Mouse (Mus musculus) liver, postnatal 0 days (tissue): ENCODE results near the gene Rnf128. TPM values are rescaled to one million over a fixed set of nuclear protein-coding genes. Genes with fewer than 3 reads are reported as not detected.

Experiments
- ATAC-seq: fragments of 200-750 bp; cut with Nextera tagmentation; 2 replicates; pipeline ENCODE4 v1.8.0; 2017; ENCODE audit warnings: mild to moderate bottlenecking, moderate library complexity
- DNase-seq: peaks from one replicate; pipeline ENCODE4 v3.0.0-alpha.2; 2016
- H3K27ac ChIP-seq: fragments of 300-500 bp; sonication (generic); 2 replicates; pipeline ENCODE4 v1.5.1; 2014; ENCODE audit warnings: antibody characterized with exemption, moderate library complexity, mild to moderate bottlenecking, low read depth
- H3K27me3 ChIP-seq: fragments of 300-500 bp; sonication (generic); 2 replicates; pipeline ENCODE4 v1.6.1; 2014; ENCODE audit warnings: low read length, control low read depth, mixed read lengths; ENCODE audit not compliant: insufficient read depth
- H3K36me3 ChIP-seq: fragments of 300-500 bp; sonication (generic); replicated peaks from 2 replicates; pipeline ENCODE4 v1.6.1; 2014; ENCODE audit warnings: mild to moderate bottlenecking, control low read depth, low read length, moderate library complexity, mixed read lengths; ENCODE audit not compliant: insufficient read depth
- H3K4me1 ChIP-seq: fragments of 300-500 bp; sonication (generic); 2 replicates; pipeline ENCODE4 v1.6.1; 2014; ENCODE audit warnings: antibody characterized with exemption, mild to moderate bottlenecking, control low read depth; ENCODE audit not compliant: insufficient read depth
- H3K4me2 ChIP-seq: fragments of 300-500 bp; sonication (generic); 2 replicates; pipeline ENCODE4 v1.6.1; 2014; ENCODE audit warnings: low read depth, mild to moderate bottlenecking, low read length, moderate library complexity, mixed read lengths
- H3K4me3 ChIP-seq: fragments of 300-500 bp; sonication (generic); 2 replicates; pipeline ENCODE4 v1.5.1; 2014; ENCODE audit warnings: low read depth, low read length
- H3K9ac ChIP-seq: fragments of 300-500 bp; sonication (generic); replicated peaks from 2 replicates; pipeline ENCODE4 v1.6.1; 2014; ENCODE audit warnings: mild to moderate bottlenecking, moderate library complexity
- H3K9me3 ChIP-seq: fragments of 300-500 bp; sonication (generic); 2 replicates; pipeline ENCODE4 v1.6.1; 2016; ENCODE audit warnings: mild to moderate bottlenecking, control low read depth, low read length, mixed read lengths
- CTCF ChIP-seq: sonication (generic); IDR thresholded peaks from 2 replicates; pipeline ENCODE4 v1.5.1; 2016; ENCODE audit warnings: antibody characterized with exemption, low read depth
- EP300 ChIP-seq: IDR thresholded peaks from 2 replicates; pipeline ENCODE4 v1.6.1; 2016; ENCODE audit warnings: antibody characterized with exemption, low read depth, mild to moderate bottlenecking
- WGBS: fragments of 180-500 bp; shearing (Covaris S2); extraction: QIAGEN DNeasy Blood & Tissue Kit; methylation state at CpG from one replicate; pipeline ENCODE4 v1.1.7; 2014; ENCODE audit not compliant: insufficient replicate concordance; 5-methylcytosine and 5-hydroxymethylcytosine counted together
- polyA plus RNA-seq: library from polyadenylated mRNA; unstranded; fragments of >200 nt; fragmentation: Nextera tagmentation; extraction: Ambion mirVana; gene quantifications from 2 replicates; pipeline ENCODE4 v1.2.1, GENCODE M21; 2015

The Rnf128 gene
- polyA plus RNA-seq, 1 experiment from 2014 or later, result 91.1 TPM

DNA sequence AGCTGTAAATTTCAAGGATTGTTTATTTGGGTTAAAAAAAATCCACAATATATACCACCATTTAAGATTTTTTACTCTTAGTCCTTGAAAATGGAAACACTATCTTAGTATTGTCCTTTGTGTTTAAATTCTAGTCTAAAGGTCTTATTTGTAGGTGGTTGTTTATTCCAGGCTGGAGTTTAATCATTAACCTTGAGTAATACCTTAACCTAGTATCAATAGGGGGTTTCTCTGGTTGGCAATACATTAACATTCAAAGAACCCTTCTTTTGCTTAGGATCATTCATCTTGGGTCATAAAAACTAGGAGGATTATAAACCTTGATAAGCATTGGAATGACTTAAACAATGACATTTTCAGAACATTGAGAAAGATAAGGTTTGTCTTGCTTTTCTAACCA lies 77.3 kb downstream of the Rnf128 start:
- H3K36me3 ChIP-seq, result no peaks in the 10 kb centered on the region
- no peak overlapping the region for H3K4me2 ChIP-seq
- H3K9me3 ChIP-seq, result no peaks in the 10 kb centered on the region
- H3K4me3 ChIP-seq, result no peak overlapping the region
- peak overlapping the region; percentile 60 for H3K27ac ChIP-seq
- DNase-seq (no peak), ATAC-seq (peak; percentile 55; the same call in 1 of the 2 replicates)
- H3K27me3 ChIP-seq, result no peaks in the 10 kb centered on the region
- TF ChIP-seq CTCF (no peak), EP300 (no peak)
- H3K9ac ChIP-seq, result no peak overlapping the region
- H3K4me1 ChIP-seq, result no peaks in the 10 kb centered on the region

DNA sequence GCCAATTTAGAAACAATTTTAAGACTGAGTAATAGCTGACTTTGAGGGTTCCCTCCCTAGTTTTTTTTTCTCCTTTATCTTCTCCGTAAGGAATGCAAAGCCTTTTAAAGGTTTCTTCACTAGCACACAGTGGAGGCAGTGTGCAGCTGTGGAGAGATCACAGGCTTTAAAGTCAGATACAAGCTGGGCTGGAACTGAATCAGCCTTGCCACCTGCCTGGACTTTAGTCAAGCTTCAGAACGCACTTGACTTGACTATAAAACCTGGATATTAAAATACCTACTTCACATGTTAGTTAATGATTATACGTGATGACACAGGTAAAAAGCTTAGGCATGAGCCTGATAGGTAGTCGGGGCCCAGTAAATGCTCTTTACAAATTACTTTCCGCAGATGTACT lies 89.1 kb downstream of the Rnf128 start:
- 72% methylated on average over 5 of the region's 5 CpGs for WGBS
- H3K27ac ChIP-seq, result no peak overlapping the region
- H3K9ac ChIP-seq, result no peak overlapping the region
- H3K9me3 ChIP-seq, result no peaks in the 10 kb centered on the region
- ATAC-seq, result no peak
- H3K27me3 ChIP-seq, result no peaks in the 10 kb centered on the region
- no peak overlapping the region for H3K4me2 ChIP-seq
- DNase-seq, result no peak
- TF ChIP-seq EP300 (no peak), CTCF (no peak)
- H3K36me3 ChIP-seq, result no peaks in the 10 kb centered on the region
- 0 out of 2 replicates have a peak, but pooled peaks cover 3% of the 10 kb centered on the region for H3K4me1 ChIP-seq
- no peak overlapping the region for H3K4me3 ChIP-seq

DNA sequence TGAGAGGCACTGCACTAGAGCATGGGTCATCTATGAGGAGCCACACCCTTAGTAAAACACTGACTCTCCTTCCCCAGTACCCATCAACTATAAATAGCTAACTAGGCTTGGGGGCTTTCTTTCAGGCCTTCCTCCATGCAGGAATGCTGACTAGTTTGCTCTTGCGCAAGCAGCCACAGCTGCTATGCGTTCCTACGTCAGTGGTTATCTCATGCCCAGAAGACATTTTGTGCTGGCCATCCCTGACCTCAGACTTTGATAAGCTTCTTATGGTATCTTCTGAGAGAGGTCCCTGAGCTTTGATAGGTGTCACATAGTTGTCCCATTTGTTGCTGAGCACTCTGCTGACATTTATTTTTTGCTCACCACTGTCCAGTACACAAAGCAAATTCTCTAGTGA lies 90.2 kb downstream of the Rnf128 start:
- no peaks in the 10 kb centered on the region for H3K27me3 ChIP-seq
- WGBS, result 55% methylated on average over 3 of the region's 3 CpGs
- ATAC-seq (peak; percentile 70), DNase-seq (no peak)
- no peaks in the 10 kb centered on the region for H3K36me3 ChIP-seq
- no peak overlapping the region for H3K4me2 ChIP-seq
- H3K27ac ChIP-seq, result no peak overlapping the region
- no peak overlapping the region for H3K9ac ChIP-seq
- H3K4me3 ChIP-seq, result no peak overlapping the region
- 0 out of 2 replicates have a peak, but pooled peaks cover 3% of the 10 kb centered on the region for H3K4me1 ChIP-seq
- TF ChIP-seq CTCF, result no peak
- TF ChIP-seq EP300, result peak; percentile 88
- no peaks in the 10 kb centered on the region for H3K9me3 ChIP-seq

DNA sequence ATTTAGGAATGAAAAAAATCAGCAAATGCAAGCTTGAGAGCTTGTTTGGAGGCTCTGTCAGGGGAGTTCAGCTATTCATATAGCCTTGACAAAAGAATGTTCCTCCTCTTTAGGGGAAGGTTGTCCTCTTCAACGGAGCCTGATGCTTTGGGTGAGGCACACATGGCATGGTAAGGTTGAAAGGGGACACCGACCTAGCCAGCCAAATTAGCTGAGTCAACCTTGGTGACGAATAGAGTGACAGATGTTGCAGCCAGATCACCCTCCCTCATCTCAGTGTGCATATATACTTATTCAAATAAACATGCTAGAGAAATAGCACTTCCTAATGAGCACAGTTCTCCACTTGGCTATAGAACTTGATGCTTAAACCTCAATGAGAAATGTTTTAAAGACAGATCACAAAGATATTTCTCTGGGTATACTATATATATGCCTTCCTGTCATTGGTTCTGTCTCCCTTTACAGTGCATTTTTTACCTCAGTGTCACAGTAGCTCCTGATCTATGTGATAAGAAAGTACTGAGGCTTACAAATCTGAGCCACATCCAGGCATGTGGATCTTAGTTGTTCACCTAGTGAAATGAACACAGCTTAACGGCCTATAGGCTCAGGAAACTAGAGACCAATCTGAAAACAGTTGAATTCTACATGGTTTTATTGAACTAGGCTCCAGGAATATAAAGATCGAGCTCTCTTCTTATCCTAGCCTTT lies 91.4 kb downstream of the Rnf128 start:
- no peaks in the 10 kb centered on the region for H3K27me3 ChIP-seq
- no peaks in the 10 kb centered on the region for H3K9me3 ChIP-seq
- no peak for TF ChIP-seq CTCF
- peak; percentile 40; the same call in 1 of the 2 replicates for TF ChIP-seq EP300
- 61% methylated on average over 5 of the region's 5 CpGs for WGBS
- ATAC-seq (peak; percentile 86), DNase-seq (no peak)
- no peak overlapping the region for H3K4me3 ChIP-seq
- H3K4me1 ChIP-seq, result 0 out of 2 replicates have a peak, but pooled peaks cover 3% of the 10 kb centered on the region
- no peaks in the 10 kb centered on the region for H3K36me3 ChIP-seq
- no peak overlapping the region for H3K9ac ChIP-seq
- H3K27ac ChIP-seq, result no peak overlapping the region
- no peak overlapping the region for H3K4me2 ChIP-seq

- no peak for TF ChIP-seq EP300
- TF ChIP-seq CTCF, result peak; percentile 31
- ATAC-seq (no peak), DNase-seq (no peak)
- Histone ChIP-seq H3K9ac (no peak overlapping the region), H3K27ac (no peak overlapping the region), H3K4me3 (no peak overlapping the region), H3K4me1 (no peaks in the 10 kb centered on the region), H3K27me3 (no peaks in the 10 kb centered on the region), H3K36me3 (no peaks in the 10 kb centered on the region), H3K4me2 (no peak overlapping the region), H3K9me3 (no peaks in the 10 kb centered on the region)
- WGBS, result 53% methylated on average over 1 of the region's 1 CpGs
Observed at GRCm38 (mm10) chrX:139662111-139662510, 99.0 kb downstream of the Rnf128 start.

GRCm38 (mm10) chrX:139665829-139666228 lies 102.7 kb downstream of the Rnf128 start:
- no peak for DNase-seq
- Histone ChIP-seq H3K27ac (no peak overlapping the region), H3K36me3 (no peaks in the 10 kb centered on the region), H3K4me3 (no peak overlapping the region), H3K27me3 (no peaks in the 10 kb centered on the region), H3K4me2 (no peak overlapping the region), H3K4me1 (no peaks in the 10 kb centered on the region), H3K9ac (no peak overlapping the region), H3K9me3 (no peaks in the 10 kb centered on the region)
- WGBS, result 74% methylated on average over 2 of the region's 2 CpGs
- ATAC-seq, result no peak
- TF ChIP-seq CTCF (peak; percentile 43), EP300 (no peak)
